ENCODE assay signal across 25 mouse cellular contexts in the genomic region with DNA sequence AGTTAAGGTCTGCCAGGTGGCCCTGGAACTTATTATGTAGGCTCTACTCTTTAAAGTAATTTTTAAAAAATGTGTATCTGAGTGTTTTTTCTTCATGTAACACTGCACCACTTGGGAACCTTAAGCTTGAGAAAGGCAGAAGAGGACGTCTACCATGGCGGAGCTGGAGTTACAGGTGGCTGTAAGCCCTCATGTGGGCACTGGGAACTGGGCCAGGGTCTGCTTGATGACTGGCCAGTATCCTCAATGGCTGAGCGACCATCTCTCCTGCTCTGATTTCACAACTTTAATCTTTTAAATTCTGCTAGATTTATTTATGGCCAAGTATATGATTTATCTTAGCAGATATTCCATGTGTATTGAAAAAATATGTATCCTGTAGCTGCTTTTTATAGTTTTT.
"Had no signal": no experiment of that assay in that cellular context is flagged by ENCODE, and none has a peak within 500 bp of the region (broad histone marks: within the 10 kb centered on the region; RNA-seq: fewer than 3 reads in every experiment).

No protein-coding gene starts in this region.

- H3K4me2 ChIP-seq: heart, embryonic 12.5 days; hindbrain, embryonic 13.5 days; hindbrain, embryonic 15.5 days; intestine, embryonic 15.5 days; limb, embryonic 12.5 days; liver, embryonic 11.5 days; liver, embryonic 13.5 days; liver, embryonic 15.5 days had no signal

- H3K9me3 ChIP-seq: heart, embryonic 10.5 days; heart, embryonic 12.5 days; hindbrain, embryonic 13.5 days; hindbrain, embryonic 15.5 days; intestine, embryonic 15.5 days; limb, embryonic 10.5 days; limb, embryonic 12.5 days; liver, embryonic 13.5 days; liver, embryonic 15.5 days had no signal

- DNase-seq: gastrocnemius, adult 2 months; gastrocnemius, postnatal 10 days; gastrocnemius, postnatal 25 days; heart, adult 18-20 months; heart, postnatal 10 days; heart, postnatal 4 days; kidney, adult 18-20 months; kidney, adult 8-10 months; kidney, postnatal 10 days; kidney, postnatal 25 days; kidney, postnatal 4 days; liver; liver, embryonic 13.5 days had no signal

- H3K27me3 ChIP-seq: heart, embryonic 12.5 days; hindbrain, embryonic 13.5 days; hindbrain, embryonic 15.5 days; intestine, embryonic 15.5 days; limb, embryonic 12.5 days; liver, embryonic 13.5 days; liver, embryonic 15.5 days had no signal

- H3K9ac ChIP-seq: heart, embryonic 12.5 days; hindbrain, embryonic 13.5 days; hindbrain, embryonic 15.5 days; intestine, embryonic 15.5 days; limb, embryonic 12.5 days; liver, embryonic 13.5 days; liver, embryonic 15.5 days had no signal

- ATAC-seq: inflammation-experienced regulatory T-cells, adult 6 months; intestine, embryonic 15.5 days; intestine, postnatal 0 days had no signal

- H3K4me3 ChIP-seq: gastrocnemius, adult 2 months; heart, embryonic 10.5 days; heart, embryonic 12.5 days; hindbrain, embryonic 13.5 days; hindbrain, embryonic 15.5 days; intestine, embryonic 15.5 days; layer of hippocampus, adult 2 months; limb, embryonic 10.5 days; limb, embryonic 12.5 days; liver, embryonic 13.5 days; liver, embryonic 15.5 days had no signal

- H3K27ac ChIP-seq: gastrocnemius, adult 2 months; heart, embryonic 10.5 days; hindbrain, embryonic 13.5 days; hindbrain, embryonic 15.5 days; intestine, embryonic 15.5 days; layer of hippocampus, adult 2 months; limb, embryonic 10.5 days; limb, embryonic 12.5 days; liver, embryonic 13.5 days; liver, embryonic 15.5 days had no signal

- H3K4me1 ChIP-seq: heart, embryonic 10.5 days; heart, embryonic 12.5 days; hindbrain, embryonic 13.5 days; hindbrain, embryonic 15.5 days; intestine, embryonic 15.5 days; limb, embryonic 10.5 days; limb, embryonic 12.5 days; liver, embryonic 13.5 days; liver, embryonic 15.5 days had no signal
